Mouse (Mus musculus): ENCODE measurements at regions not wholly inside any gene's neighbourhood (a gene's known extent, or its start where the extent isn't known, plus 50 kb on each side); places are given as distances from the start of the nearest gene placed in this dataset.
A peak's percentile ranks its signal among the peaks of the same experiment; 100 is the strongest.

GRCm38 (mm10) chr19:30289721-30290120 is 57.0 kb downstream of the Mbl2 start:
- intact Hi-C loops (cut with DNase I), result no loop called here
- DNase-seq, result no peak

GRCm38 (mm10) chr19:30295263-30295704 is 62.5 kb downstream of the Mbl2 start:
- DNase-seq, result peak; percentile 6 to 17
- intact Hi-C loops (cut with DNase I), result loop anchor here (5.0 kb wide), 1 partner anchor 257 kb away; no protein-coding TSS in a partner anchor

GRCm38 (mm10) chr19:30296024-30296423 is 63.3 kb downstream of the Mbl2 start:
- intact Hi-C loops (cut with DNase I), result loop anchor here (5.0 kb wide), 1 partner anchor 256 kb away; no protein-coding TSS in a partner anchor
- no peak for DNase-seq

- DNase-seq, result no peak
- intact Hi-C loops (cut with DNase I), result loop anchor here (5.0 kb wide), 1 partner anchor 253 kb away; no protein-coding TSS in a partner anchor
These were observed 66.8 kb downstream of the Mbl2 start for GRCm38 (mm10) chr19:30299536-30299935.

GRCm38 (mm10) chr19:30302281-30302680 is 69.5 kb downstream of the Mbl2 start:
- DNase-seq, result no peak
- intact Hi-C loops (cut with DNase I), result no loop called here

GRCm38 (mm10) chr19:30306379-30306778 is 73.6 kb downstream of the Mbl2 start:
- intact Hi-C loops (cut with DNase I), result no loop called here
- peak; percentile 45 to 51 for DNase-seq

- intact Hi-C loops (cut with DNase I), result no loop called here
- no peak for DNase-seq
These were observed 74.2 kb downstream of the Mbl2 start for GRCm38 (mm10) chr19:30306919-30307318.

- intact Hi-C loops (cut with DNase I), result no loop called here
- DNase-seq, result no peak
These were observed 84.6 kb downstream of the Mbl2 start for GRCm38 (mm10) chr19:30317314-30317713.

- intact Hi-C loops (cut with DNase I), result no loop called here
- no peak for DNase-seq
These were observed 95.0 kb downstream of the Mbl2 start for GRCm38 (mm10) chr19:30327693-30328092.

- intact Hi-C loops (cut with DNase I), result no loop called here
- no peak for DNase-seq
These were observed 96.1 kb downstream of the Mbl2 start for GRCm38 (mm10) chr19:30328886-30329285.

- no peak for DNase-seq
- intact Hi-C loops (cut with DNase I), result no loop called here
These were observed 98.0 kb downstream of the Mbl2 start for GRCm38 (mm10) chr19:30330792-30331191.

- intact Hi-C loops (cut with DNase I), result no loop called here
- no peak for DNase-seq
These were observed 99.1 kb downstream of the Mbl2 start for GRCm38 (mm10) chr19:30331850-30332249.

- intact Hi-C loops (cut with DNase I), result no loop called here
- no peak for DNase-seq
These were observed 111.7 kb downstream of the Mbl2 start for GRCm38 (mm10) chr19:30344401-30344800.

GRCm38 (mm10) chr19:30348924-30349323 is 116.2 kb downstream of the Mbl2 start:
- intact Hi-C loops (cut with DNase I), result no loop called here
- DNase-seq, result no peak

GRCm38 (mm10) chr19:30354981-30355380 is 122.2 kb downstream of the Mbl2 start:
- intact Hi-C loops (cut with DNase I), result no loop called here

GRCm38 (mm10) chr19:30358961-30359360 is 126.2 kb downstream of the Mbl2 start:
- no peak for DNase-seq
- intact Hi-C loops (cut with DNase I), result no loop called here

More at GRCm38 (mm10) chr19:30354981-30355380, 122.2 kb downstream of the Mbl2 start:
- DNase-seq, result no peak

GRCm38 (mm10) chr19:30371901-30372300 is 139.2 kb downstream of the Mbl2 start:
- intact Hi-C loops (cut with DNase I), result no loop called here
- no peak for DNase-seq

GRCm38 (mm10) chr19:30379767-30380166 is 147.0 kb downstream of the Mbl2 start:
- no peak for DNase-seq
- intact Hi-C loops (cut with DNase I), result no loop called here

GRCm38 (mm10) chr19:30380515-30381206 is 147.9 kb downstream of the Mbl2 start:
- no peak for DNase-seq
- intact Hi-C loops (cut with DNase I), result no loop called here

GRCm38 (mm10) chr19:30393791-30394190 is 155.7 kb downstream of the Dkk1 start:
- DNase-seq, result no peak
- intact Hi-C loops (cut with DNase I), result no loop called here

- intact Hi-C loops (cut with DNase I), result no loop called here
- DNase-seq, result no peak
These were observed 142.5 kb downstream of the Dkk1 start for GRCm38 (mm10) chr19:30406943-30407342.

GRCm38 (mm10) chr19:30419556-30420280 is 129.7 kb downstream of the Dkk1 start:
- peak in 1 of 2 experiments; percentile 6 for DNase-seq
- intact Hi-C loops (cut with DNase I), result no loop called here
